Mouse (Mus musculus) thymus, adult 2 months (tissue): ENCODE results near the gene Vta1.

Source experiments
- CTCF ChIP-seq: fragments of 200-500 bp; IDR thresholded peaks from 2 replicates; pipeline ENCODE4 v1.5.1; 2012; ENCODE audit warnings: mild to moderate bottlenecking, control low read depth, low read length, moderate library complexity, borderline replicate concordance; ENCODE audit not compliant: control insufficient read depth, poor library complexity, insufficient read depth; ENCODE audit errors: extremely low read depth
- POLR2A ChIP-seq: fragments of 200-500 bp; IDR thresholded peaks from 2 replicates; pipeline ENCODE4 v1.6.1; 2012; ENCODE audit warnings: mild to moderate bottlenecking, low read length, control low read depth, moderate library complexity; ENCODE audit not compliant: control insufficient read depth, poor library complexity, insufficient read depth; ENCODE audit errors: extremely low read depth

GRCm38 (mm10) chr10:14619156-14619555 is 86.2 kb downstream of the Vta1 start:
- TF ChIP-seq CTCF (no peak), POLR2A (no peak)
